Mouse (Mus musculus) neural tube, embryonic 12.5 days (tissue): ENCODE data around the gene Tbc1d25. TPM values are rescaled to one million over a fixed set of nuclear protein-coding genes. Genes with fewer than 3 reads are reported as not detected.
A peak's percentile ranks its signal among the peaks of the same experiment; 100 is the strongest.

Experiments used
- ATAC-seq: fragments of 200-750 bp; cut with Nextera tagmentation; 2 replicates; pipeline ENCODE4 v1.8.0; 2017; ENCODE audit warnings: low read depth, mild to moderate bottlenecking, moderate TSS enrichment, moderate library complexity; ENCODE audit not compliant: low FRiP score
- H3K27ac ChIP-seq: fragments of 300-500 bp; sonication (generic); 2 replicates; pipeline ENCODE4 v1.5.1; 2016
- H3K27me3 ChIP-seq: fragments of 300-500 bp; sonication (generic); replicated peaks from 2 replicates; pipeline ENCODE4 v1.6.1; 2016; ENCODE audit warnings: mild to moderate bottlenecking
- H3K36me3 ChIP-seq: fragments of 300-500 bp; sonication (generic); 2 replicates; pipeline ENCODE4 v1.6.1; 2016; ENCODE audit warnings: mild to moderate bottlenecking
- H3K4me1 ChIP-seq: fragments of 300-500 bp; sonication (generic); 2 replicates; pipeline ENCODE4 v1.6.1; 2016
- H3K4me2 ChIP-seq: fragments of 300-500 bp; sonication (generic); replicated peaks from 2 replicates; pipeline ENCODE4 v1.6.1; 2016; ENCODE audit warnings: mild to moderate bottlenecking
- H3K4me3 ChIP-seq: fragments of 300-500 bp; sonication (generic); 2 replicates; pipeline ENCODE4 v1.5.1; 2016
- H3K9ac ChIP-seq: fragments of 300-500 bp; sonication (generic); 2 replicates; pipeline ENCODE4 v1.6.1; 2016; ENCODE audit warnings: mild to moderate bottlenecking
- H3K9me3 ChIP-seq: fragments of 300-500 bp; sonication (generic); 2 replicates; pipeline ENCODE4 v1.6.1; 2016; ENCODE audit warnings: mild to moderate bottlenecking
- WGBS: fragments of 180-500 bp; shearing (Covaris S2); methylation state at CpG from one replicate; pipeline ENCODE4 v1.1.7; 2016; 5-methylcytosine and 5-hydroxymethylcytosine counted together
- polyA plus RNA-seq: library from polyadenylated mRNA; unstranded; fragments of >200 nt; fragmentation: Nextera tagmentation; extraction: Ambion mirVana; gene quantifications from 2 replicates; pipeline ENCODE4 v1.2.1, GENCODE M21; 2016

Tbc1d25 gene
- polyA plus RNA-seq, 1 experiment from 2014 or later, result 16.5 TPM

DNA sequence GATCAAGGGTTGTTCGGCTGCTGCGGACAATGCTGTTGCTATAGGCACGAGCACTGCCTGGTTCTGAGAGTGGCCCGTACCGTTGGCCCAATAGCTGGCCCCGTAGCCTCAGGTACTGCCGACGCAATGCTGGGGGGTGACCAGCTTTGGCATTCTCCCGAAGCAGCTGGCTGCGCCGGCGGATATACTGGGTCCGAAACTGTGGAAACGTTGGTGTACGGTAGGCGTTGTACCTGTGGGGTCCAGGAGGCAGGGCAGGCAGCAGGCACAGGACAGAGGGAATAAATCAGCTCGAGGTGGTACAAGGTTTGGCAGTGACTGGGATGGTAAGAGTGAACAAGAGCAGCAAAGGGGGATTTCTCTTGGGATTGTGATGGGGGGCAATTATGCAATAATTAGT is 44.6 kb downstream of the Tbc1d25 start:
- Histone ChIP-seq H3K9ac (no peak overlapping the region), H3K4me3 (peak overlapping the region; percentile 18; the same call in 1 of the 2 replicates), H3K36me3 (peaks cover 15% of the 10 kb centered on the region), H3K27ac (no peak overlapping the region), H3K9me3 (no peaks in the 10 kb centered on the region), H3K4me2 (peak overlapping the region; percentile 51), H3K27me3 (no peaks in the 10 kb centered on the region), H3K4me1 (no peaks in the 10 kb centered on the region)
- peak; percentile 8; the same call in 1 of the 2 replicates for ATAC-seq
- WGBS, result 93% methylated on average over 17 of the region's 17 CpGs

DNA sequence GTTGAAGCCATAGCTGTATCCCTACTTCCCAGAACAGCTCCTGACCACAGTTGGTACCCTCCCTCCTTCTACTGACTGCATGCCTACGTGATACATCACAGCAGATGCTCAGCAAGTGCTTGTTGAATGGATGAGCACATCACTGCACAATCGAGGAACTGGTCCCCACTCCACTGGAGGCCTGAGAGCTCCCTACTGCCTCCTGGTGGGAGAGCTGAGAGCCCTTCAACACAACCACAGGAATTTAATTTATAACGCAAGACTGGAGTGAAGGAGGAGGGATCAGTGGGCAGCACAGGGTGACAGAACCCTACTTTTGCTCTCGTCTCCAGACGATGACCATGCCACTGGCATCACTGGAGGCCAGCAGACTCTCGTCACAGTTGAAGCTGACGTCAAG is 50.7 kb downstream of the Tbc1d25 start:
- Histone ChIP-seq H3K9ac (no peak overlapping the region), H3K36me3 (peaks cover 25% of the 10 kb centered on the region), H3K27ac (no peak overlapping the region), H3K4me1 (no peaks in the 10 kb centered on the region), H3K4me3 (no peak overlapping the region), H3K27me3 (no peaks in the 10 kb centered on the region), H3K4me2 (no peak overlapping the region), H3K9me3 (no peaks in the 10 kb centered on the region)
- no peak for ATAC-seq
- 84% methylated on average over 7 of the region's 7 CpGs for WGBS

DNA sequence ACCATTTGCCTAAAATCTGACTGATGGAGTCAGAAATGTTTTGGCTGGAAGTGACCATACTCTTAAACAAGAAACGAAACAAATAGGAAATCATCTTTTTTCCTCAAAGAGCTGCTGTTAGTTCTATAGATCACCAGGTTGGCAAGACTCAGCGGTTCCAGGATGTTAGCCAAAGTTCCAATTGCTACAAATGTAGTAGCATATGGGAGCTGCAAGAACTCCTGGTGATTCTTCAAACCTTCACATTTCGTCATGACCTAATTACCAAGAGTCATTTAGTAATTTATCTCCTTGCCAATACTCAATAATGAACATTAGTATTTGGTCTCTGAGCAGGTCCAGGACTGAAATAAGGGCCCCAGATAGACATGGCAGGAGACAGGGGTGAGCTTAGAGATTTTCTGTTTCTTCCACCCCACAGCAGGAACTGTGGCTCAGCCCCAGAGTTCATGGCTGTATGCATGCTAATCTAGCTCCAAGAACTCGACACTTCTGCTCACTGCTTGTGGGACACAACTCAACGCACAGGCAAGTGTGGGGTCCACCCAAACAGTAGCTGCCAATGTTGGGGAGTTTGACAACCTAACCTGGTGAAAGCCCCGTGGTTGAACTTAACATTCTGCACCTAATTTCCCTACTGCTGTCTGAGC is 52.0 kb downstream of the Tbc1d25 start:
- no peak overlapping the region for H3K4me2 ChIP-seq
- peaks cover 18% of the 10 kb centered on the region for H3K36me3 ChIP-seq
- 91% methylated on average over 6 of the region's 6 CpGs for WGBS
- no peak overlapping the region for H3K4me3 ChIP-seq
- no peaks in the 10 kb centered on the region for H3K27me3 ChIP-seq
- ATAC-seq, result no peak
- no peaks in the 10 kb centered on the region for H3K4me1 ChIP-seq
- H3K27ac ChIP-seq, result no peak overlapping the region
- no peak overlapping the region for H3K9ac ChIP-seq
- H3K9me3 ChIP-seq, result no peaks in the 10 kb centered on the region

DNA sequence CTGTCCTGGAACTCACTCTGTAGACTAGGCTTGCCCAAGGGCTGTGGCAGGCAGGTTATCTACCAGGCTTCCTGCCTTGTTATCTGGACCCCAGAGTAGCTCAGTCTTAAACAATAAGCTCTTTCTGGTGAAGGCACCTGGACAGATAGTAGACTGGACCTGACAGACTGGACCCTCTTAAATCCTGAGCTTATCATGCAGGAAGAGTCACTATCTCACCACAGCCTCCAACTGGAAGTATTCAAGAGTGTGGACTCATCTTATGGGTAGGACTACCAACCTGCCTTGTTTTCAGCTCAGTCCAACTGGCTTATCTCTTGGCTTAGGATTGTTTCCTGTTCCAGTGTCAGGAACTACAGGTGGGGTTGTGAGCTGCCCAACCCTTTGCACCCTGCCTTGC is 58.7 kb downstream of the Tbc1d25 start:
- Histone ChIP-seq H3K9ac (no peak overlapping the region), H3K4me3 (no peak overlapping the region), H3K9me3 (no peaks in the 10 kb centered on the region), H3K36me3 (no peaks in the 10 kb centered on the region), H3K27ac (no peak overlapping the region), H3K27me3 (no peaks in the 10 kb centered on the region), H3K4me2 (no peak overlapping the region), H3K4me1 (no peaks in the 10 kb centered on the region)
- no peak for ATAC-seq

DNA sequence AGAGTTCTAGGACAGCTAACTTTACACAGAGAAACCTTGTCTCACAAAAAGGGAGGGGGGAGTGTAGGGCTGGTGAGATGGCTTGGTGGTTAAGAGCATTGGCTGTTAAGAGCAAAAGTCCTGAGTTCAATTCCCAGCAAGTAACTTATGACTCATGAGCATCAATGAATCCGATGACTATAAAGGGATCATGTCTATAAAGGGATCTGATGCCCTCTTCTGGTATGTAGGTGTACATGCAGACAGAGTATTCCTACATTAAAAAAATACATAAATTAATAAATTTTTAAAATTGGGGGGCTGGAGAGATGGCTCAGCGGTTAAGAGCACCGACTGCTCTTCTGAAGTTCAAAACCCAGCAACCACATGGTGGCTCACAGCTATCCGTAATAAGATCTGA is 60.7 kb downstream of the Tbc1d25 start:
- ATAC-seq, result no peak

DNA sequence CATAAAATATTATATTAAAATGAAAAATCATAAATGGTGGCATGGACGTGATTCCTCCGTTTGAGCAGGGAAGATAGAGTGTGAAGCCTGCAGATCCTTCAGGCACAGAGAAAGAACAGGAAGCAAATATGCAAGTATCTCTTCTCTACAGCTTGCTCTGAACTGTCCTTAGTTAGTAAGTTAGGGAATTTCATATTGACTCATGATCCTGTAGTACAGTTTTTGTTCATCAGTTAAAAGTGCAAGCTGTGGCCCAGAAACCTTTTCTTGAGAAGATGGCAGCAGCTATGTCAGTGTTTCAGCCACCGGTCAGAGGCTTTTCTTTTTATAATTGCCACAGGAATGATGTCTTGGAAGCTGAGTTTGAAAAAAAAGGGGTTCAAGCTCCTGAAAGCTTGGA is 71.0 kb downstream of the Tbc1d25 start:
- no peaks in the 10 kb centered on the region for H3K27me3 ChIP-seq
- 99% methylated on average over 3 of the region's 3 CpGs for WGBS
- ATAC-seq, result no peak

More for the DNA sequence above, 60.7 kb downstream of the Tbc1d25 start:
- whole genome bisulfite sequencing, result 80% methylated on average over 4 of the region's 4 CpGs
- no peaks in the 10 kb centered on the region for H3K27me3 ChIP-seq
- H3K9ac ChIP-seq, result no peak overlapping the region
- no peak overlapping the region for H3K27ac ChIP-seq
- no peak overlapping the region for H3K4me2 ChIP-seq
- H3K4me3 ChIP-seq, result no peak overlapping the region
- H3K36me3 ChIP-seq, result no peaks in the 10 kb centered on the region
- no peaks in the 10 kb centered on the region for H3K4me1 ChIP-seq
- no peaks in the 10 kb centered on the region for H3K9me3 ChIP-seq

More for the DNA sequence above, 71.0 kb downstream of the Tbc1d25 start:
- Histone ChIP-seq H3K4me2 (no peak overlapping the region), H3K4me1 (no peaks in the 10 kb centered on the region), H3K9me3 (no peaks in the 10 kb centered on the region), H3K36me3 (no peaks in the 10 kb centered on the region), H3K27ac (no peak overlapping the region), H3K9ac (no peak overlapping the region), H3K4me3 (no peak overlapping the region)

Other genes with a start within 250 kb of the Tbc1d25 start
- gene Eras, start 247.6 kb downstream of the Tbc1d25 start, polyA plus RNA-seq, result not detected in 2 replicates
- 56.8 and 60.8 TPM in 2 replicates for gene Hdac6, start 228.3 kb downstream of the Tbc1d25 start, polyA plus RNA-seq
- 1.2 and 1.5 TPM in 2 replicates for gene Gata1, start 198.1 kb downstream of the Tbc1d25 start, polyA plus RNA-seq
- gene Glod5, start 157.7 kb downstream of the Tbc1d25 start, polyA plus RNA-seq, result not detected in 2 replicates
- gene Suv39h1, start 101.4 kb downstream of the Tbc1d25 start, polyA plus RNA-seq, result 58.3 and 63.2 TPM in 2 replicates
- gene Was, start 85.7 kb downstream of the Tbc1d25 start, polyA plus RNA-seq, result 0.22 and 0.23 TPM in 2 replicates
- 42.6 and 45.0 TPM in 2 replicates for gene Wdr13, start 43.3 kb downstream of the Tbc1d25 start, polyA plus RNA-seq
- 397 and 400 TPM in 2 replicates for gene Rbm3, start 30.3 kb downstream of the Tbc1d25 start, polyA plus RNA-seq
- gene Ebp, start 17.3 kb upstream of the Tbc1d25 start, polyA plus RNA-seq, result 33.0 and 36.0 TPM in 2 replicates
- gene Porcn, start 30.3 kb upstream of the Tbc1d25 start, polyA plus RNA-seq, result 32.3 and 36.2 TPM in 2 replicates
- 45.8 and 46.3 TPM in 2 replicates for gene Ftsj1, start 76.2 kb upstream of the Tbc1d25 start, polyA plus RNA-seq
- 6.4 and 6.9 TPM in 2 replicates for gene Slc38a5, start 95.0 kb upstream of the Tbc1d25 start, polyA plus RNA-seq
- gene Ssxb10, start 151.2 kb upstream of the Tbc1d25 start, polyA plus RNA-seq, result not detected in 2 replicates
- not detected in 2 replicates for gene Ssxb9, start 190.8 kb upstream of the Tbc1d25 start, polyA plus RNA-seq
- gene Ssxb1, start 237.1 kb upstream of the Tbc1d25 start, polyA plus RNA-seq, result not detected in 2 replicates